Mouse (Mus musculus): Measurements from ENCODE around the gene Rbbp4.

Gene Rbbp4

GRCm38 (mm10) chr4:129293702-129294101 is 41.5 kb downstream of the Rbbp4 start:
- no peak for ATAC-seq (ENCODE audit: low TSS enrichment)

DNA sequence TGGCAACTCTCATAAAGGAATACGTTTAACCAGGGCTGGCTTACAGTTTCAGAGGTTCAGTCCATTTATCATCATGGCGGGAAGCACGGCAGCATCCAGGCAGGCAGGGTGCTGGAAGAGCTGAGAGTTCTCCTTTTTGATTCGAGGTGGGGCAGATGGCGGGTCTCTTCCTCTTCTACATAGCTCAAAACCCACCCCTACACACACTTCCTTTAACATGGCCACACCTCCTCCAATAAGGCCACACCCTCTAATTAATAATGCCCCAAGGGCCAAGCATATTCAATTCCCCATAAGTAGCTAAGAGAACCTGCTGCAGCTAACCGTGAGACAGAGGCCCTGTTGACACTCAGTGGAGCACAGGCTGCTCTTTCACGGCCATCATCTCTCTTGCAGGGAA is 42.3 kb downstream of the Rbbp4 start:
- no peak for ATAC-seq (ENCODE audit: low TSS enrichment)

- 0 out of 2 replicates have a peak, but pooled peaks have one; percentile 39 for ATAC-seq (ENCODE audit: low TSS enrichment)
Observed at GRCm38 (mm10) chr4:129289671-129290070, 45.5 kb downstream of the Rbbp4 start.

GRCm38 (mm10) chr4:129288067-129288466 is 47.1 kb downstream of the Rbbp4 start:
- ATAC-seq (ENCODE audit: low TSS enrichment): no peak

GRCm38 (mm10) chr4:129287472-129287981 is 47.6 kb downstream of the Rbbp4 start, which contains the start of gene Sync:
Gene Sync, plus strand, starts transcription at chr4:129287617.
- no peak for ATAC-seq (ENCODE audit: low TSS enrichment)

GRCm38 (mm10) chr4:129286683-129287471 is 48.3 kb downstream of the Rbbp4 start:
- ATAC-seq (ENCODE audit: low TSS enrichment): no peak

DNA sequence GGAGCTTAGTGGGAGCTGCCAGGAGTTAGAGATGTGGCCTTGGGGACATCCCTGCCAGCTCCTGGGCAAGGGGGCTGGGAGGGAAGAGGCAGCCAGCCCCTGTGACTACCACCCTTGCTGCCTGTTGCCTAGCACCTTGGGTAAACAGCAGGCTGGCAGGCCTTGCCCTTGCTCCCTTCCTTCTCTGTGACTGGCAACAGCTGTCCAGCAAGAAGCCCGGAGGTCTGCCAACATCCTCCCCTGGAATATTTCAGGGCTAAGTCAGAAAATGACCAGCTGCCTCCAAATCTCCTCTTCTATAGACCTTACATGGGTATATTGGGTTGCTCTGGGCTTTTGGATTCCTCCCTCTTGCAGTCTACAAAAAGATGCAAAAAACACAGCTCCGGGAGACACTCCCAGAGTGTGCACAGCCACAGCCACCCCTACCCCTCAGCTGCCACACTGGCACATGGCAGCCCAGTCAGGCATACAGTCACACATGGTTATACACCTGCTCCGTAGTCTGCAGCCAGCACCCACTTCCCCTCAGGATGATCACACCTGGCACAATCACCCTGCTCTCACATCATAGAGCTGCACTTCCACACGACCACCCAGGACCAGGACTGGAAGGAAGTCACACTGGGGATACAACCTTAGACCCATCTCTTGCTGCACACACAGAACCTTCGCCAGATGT is 49.0 kb downstream of the Rbbp4 start:
- ATAC-seq (ENCODE audit: low TSS enrichment): no peak

DNA sequence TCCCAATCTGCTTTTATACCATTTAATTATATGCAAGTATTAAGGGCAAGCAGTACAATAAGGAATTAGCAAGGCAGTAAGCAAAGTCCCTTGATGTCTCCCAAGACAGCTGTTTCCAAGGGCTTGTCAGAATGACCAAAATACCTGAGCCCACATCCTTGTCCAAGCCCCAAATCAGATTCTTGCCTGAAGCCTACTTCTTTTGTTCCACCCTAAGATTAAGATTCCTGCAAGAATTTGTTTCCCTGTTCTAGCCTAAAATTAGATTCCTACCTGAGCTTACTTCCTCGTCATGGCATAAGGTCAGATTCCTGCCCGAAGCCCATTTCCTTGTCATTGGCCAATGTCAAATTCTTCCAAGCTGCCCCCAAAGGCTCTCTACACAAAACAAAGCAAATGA is 50.5 kb downstream of the Rbbp4 start:
- ATAC-seq (ENCODE audit: low TSS enrichment): no peak

- no peak for ATAC-seq (ENCODE audit: low TSS enrichment)
Observed at GRCm38 (mm10) chr4:129283226-129283625, 51.9 kb downstream of the Rbbp4 start.

- no peak for ATAC-seq (ENCODE audit: low TSS enrichment)
Observed at GRCm38 (mm10) chr4:129282786-129283185, 52.4 kb downstream of the Rbbp4 start.

- peak; percentile 88 for ATAC-seq (ENCODE audit: low TSS enrichment)
Observed at GRCm38 (mm10) chr4:129276453-129276865, 58.7 kb downstream of the Rbbp4 start.

GRCm38 (mm10) chr4:129272756-129273046 is 62.5 kb downstream of the Rbbp4 start:
- no peak for ATAC-seq (ENCODE audit: low TSS enrichment)

DNA sequence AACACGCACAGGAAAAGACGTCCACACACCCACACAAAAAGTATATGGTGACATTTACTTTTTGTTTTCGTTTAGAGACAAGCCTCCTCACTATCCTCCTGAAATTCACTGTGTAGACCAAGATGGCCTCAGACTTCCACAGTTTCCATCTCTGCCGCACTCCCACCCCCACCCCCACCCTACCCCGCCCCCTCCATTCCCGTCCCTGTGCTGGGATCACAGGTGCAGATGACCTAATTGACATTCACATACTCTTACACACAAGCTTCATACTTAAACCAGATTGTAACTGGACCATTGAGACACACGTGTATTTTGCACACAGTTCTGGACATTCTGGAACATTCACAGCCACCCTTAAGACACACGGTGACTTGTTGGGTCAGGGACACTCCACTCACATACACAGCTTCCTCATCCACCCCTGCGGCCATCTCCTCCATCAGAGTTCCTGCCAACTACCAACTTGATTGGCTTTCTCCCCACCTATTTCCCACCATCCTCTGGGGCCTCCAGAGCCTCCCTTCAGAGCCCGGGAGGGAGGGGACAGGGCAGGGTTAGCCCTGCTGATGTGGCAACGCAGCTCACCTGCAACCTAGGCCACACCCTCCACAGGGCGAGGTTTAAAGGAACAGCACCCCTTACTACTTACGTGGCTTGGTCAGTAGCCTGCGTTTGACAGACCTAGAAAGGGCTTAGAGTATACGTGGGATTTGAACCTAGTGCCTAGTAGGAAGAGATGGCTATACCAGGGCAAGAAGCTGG is 63.0 kb downstream of the Rbbp4 start:
- no peak for ATAC-seq (ENCODE audit: low TSS enrichment)

- ATAC-seq (ENCODE audit: low TSS enrichment): no peak
Observed at GRCm38 (mm10) chr4:129268698-129269097, 66.5 kb downstream of the Rbbp4 start.

GRCm38 (mm10) chr4:129266821-129267220 is 68.3 kb downstream of the Rbbp4 start:
- no peak for ATAC-seq (ENCODE audit: low TSS enrichment)

DNA sequence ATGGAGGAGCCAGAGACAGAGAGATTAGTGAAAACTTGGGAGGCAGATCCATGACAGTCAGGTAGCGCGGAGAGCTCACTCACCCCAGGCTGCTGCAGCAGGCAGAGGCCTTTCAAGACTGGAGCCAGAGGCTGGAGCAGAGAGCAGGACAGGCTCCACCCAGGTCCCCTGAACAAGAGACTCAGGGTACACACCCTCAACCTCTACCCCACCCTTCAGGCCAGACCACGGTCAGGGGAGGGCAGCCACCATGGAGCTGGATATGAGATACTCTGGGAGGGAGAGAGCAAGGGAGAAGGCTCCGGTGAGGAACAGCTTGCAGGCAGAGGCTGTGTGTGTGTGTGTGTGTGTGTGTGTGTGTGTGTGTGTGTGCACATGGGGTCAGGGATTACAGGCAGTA is 69.0 kb downstream of the Rbbp4 start:
- ATAC-seq (ENCODE audit: low TSS enrichment): no peak

DNA sequence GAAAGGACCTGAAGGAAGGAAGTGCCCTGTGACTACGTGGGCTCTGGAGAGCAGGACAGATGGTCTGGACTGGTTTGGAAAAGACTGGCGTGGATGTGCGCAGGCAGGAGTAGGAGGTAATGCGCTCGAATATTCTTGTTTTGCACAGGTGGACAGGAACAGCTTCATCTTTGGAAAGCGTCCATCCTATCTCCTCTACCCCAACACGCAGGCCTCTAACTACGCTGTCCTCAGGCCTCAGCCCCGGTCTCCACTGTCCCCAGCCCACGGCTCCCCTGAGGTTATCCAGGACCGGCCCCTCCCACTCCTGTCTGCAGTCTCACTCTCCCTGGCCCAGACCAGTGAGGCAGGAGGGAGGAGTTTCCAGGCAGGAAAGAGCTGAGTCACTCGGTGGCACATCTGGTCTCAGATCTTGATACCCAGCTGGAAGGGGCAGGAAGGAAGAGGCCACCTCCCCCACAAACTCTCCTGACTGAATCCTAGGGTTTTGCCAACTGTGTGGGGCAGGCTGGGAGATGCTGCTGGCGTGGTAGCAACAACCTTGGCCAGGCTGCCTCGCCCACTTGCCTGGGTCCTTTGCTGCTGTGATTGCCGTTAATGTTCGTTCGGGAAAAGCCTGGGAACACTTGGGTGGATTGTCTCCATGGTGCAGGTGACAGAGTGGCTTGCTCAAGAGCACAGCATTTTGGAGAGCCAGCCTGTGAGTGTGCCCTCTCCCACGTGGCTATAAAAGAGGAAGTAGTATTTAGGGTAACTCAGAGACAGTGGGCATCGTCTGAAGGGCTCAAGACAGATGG is 71.7 kb downstream of the Rbbp4 start:
- peak; percentile 66 for ATAC-seq (ENCODE audit: low TSS enrichment)

GRCm38 (mm10) chr4:129261196-129261595 is 74.0 kb downstream of the Rbbp4 start, which contains the start of gene C77080:
Gene C77080, minus strand, starts transcription at chr4:129261404.
- no peak for ATAC-seq (ENCODE audit: low TSS enrichment)

DNA sequence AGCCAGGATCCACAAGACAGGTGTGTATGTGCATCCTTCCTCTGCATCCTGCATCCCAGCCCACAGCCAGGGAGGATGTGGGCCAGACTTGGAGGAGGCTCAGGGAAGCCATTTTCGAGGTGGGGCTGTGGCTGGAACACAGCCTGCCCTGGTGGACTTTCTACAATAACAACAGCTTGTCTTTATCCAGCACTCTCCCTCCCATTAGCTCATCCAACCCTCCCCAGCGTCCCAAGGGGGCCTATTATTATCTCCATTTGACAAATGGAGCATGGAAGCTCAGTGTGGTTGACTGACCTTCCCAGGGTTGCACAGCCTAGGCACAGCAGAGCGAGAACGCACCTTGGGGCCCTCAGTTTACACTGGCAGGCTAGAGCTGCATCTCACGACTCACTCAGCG is 74.5 kb downstream of the Rbbp4 start:
- no peak for ATAC-seq (ENCODE audit: low TSS enrichment)

DNA sequence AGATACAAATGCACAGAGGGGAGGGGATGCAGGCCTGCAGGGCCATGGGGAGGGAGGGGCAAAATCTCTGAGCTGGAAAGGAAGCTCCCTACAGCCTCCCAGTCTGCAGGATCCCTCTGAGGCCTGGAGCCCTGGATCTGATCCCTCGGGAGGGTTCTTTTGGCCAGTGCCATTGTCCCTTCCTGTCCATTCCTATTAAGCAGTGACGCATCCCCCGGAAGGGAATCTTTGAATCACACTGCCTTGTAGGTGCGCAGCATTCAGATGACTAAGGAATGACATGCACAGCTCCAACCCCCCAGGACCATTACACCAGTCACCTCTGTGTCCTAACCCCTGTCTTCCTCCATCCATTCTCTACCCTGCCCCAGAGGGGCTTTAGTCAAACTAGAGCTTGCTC is 76.1 kb downstream of the Rbbp4 start:
- ATAC-seq (ENCODE audit: low TSS enrichment): no peak
